Mouse (Mus musculus): ENCODE measurements around the gene B4galnt1.

DNA sequence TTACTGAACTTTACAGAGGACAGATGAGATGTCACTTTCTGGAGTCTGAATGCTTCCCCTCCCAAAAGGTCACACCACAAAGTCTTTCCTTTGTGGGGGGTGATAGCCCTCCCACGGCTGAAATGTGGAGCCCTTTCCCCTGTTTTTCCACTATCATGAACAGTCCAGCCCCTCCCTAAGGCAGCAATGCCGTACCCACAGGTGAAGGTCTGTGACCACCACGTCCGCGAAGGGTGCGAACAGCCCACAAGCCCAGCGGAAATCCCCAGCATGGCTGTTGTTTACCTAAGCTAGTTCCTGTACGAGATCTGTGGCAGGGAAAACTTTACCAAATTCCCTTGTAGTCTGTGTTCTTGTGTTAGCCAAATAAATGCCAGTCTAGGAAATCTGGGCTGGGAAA is 23.5 kb upstream of the B4galnt1 start:
- TF ChIP-seq CTCF (IDR thresholded peaks at IDR 0.05; ENCODE audit: low read depth), result no peak
- no peak for TF ChIP-seq EP300 (IDR thresholded peaks at IDR 0.05; ENCODE audit: low read depth)
